In the genomic region with DNA sequence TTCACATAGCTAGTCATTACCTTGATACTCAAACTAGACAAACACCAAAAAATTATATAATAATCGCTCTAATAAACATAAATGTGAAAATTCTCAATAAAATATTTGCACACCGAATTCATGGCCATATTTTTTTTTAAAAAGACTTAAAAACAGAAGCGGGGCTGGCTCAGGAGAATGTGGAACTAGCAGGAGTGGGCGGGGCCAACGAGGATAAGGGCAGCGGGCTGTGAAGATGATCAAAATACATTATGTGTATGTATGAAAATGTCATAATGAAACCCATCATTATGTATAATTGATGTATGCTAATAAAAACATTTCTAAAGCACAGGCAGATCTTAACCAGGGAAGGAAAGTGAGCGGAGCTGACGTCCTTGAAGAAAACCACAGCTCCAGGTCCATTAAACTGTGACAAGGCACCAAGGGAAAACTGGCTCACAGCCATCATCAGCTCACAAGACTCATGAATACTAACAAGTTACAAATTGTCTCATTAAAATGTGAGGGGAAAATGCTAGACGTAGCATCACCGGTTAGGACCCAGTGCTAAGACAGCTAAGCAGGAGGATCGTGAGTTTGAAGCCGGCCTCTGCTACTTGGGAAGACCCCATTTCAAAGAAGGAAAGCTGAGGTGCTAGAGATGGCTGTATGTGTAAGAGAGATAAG, we compare ENCODE assay signal across 17 mouse cellular contexts. TPM values are rescaled to one million over a fixed set of nuclear protein-coding genes. Genes with fewer than 3 reads are reported as not detected.
DNase-seq lines count a peak whose midpoint lies in the region; ATAC-seq and TF ChIP-seq lines count a peak whose summit lies in the region.
"Had no signal": no experiment of that assay in that cellular context is flagged by ENCODE, and none has a peak within 500 bp of the region (broad histone marks: within the 10 kb centered on the region; RNA-seq: fewer than 3 reads in every experiment).

No protein-coding gene starts in this region.

- peaks cover 18% of the 10 kb centered on the region for H3K4me1 ChIP-seq in kidney, embryonic 15.5 days
- H3K4me1 ChIP-seq in MEL (ENCODE audit: control insufficient read depth in 1 of 2, insufficient read depth in 2 of 2, low read length in 2 of 2) = no peaks in the 10 kb centered on the region
- peaks cover 13% of the 10 kb centered on the region for H3K4me1 ChIP-seq in forebrain, embryonic 14.5 days (ENCODE audit: control insufficient read depth, insufficient read depth, low read length)
- H3K4me1 ChIP-seq: heart, embryonic 15.5 days; intestine, embryonic 15.5 days; stomach, embryonic 15.5 days had no signal

- no peak overlapping the region for H3K4me3 ChIP-seq in kidney, embryonic 15.5 days (replicated peaks)
- H3K4me3 ChIP-seq in MEL (ENCODE audit: control insufficient read depth in 1 of 2, insufficient read depth in 1 of 2, low read depth in 2 of 2, low read length in 2 of 2) = no peak overlapping the region
- H3K4me3 ChIP-seq in forebrain, embryonic 14.5 days (ENCODE audit: low read depth, low read length) = no peak overlapping the region
- H3K4me3 ChIP-seq: gastrocnemius, adult 2 months; heart, embryonic 15.5 days; hindbrain, embryonic 10.5 days; intestine, embryonic 15.5 days; limb, embryonic 13.5 days; stomach, embryonic 15.5 days had no signal

- intact Hi-C loops in left cerebral cortex, postnatal 10 days (cut with DNase I) = no loop called here

- H3K79me2 ChIP-seq in MEL (ENCODE audit: control insufficient read depth, insufficient read depth, low read length, poor library complexity) = no peaks in the 10 kb centered on the region

- no peak for TF ChIP-seq POLR2A in MEL (IDR thresholded peaks at IDR 0.05; ENCODE audit: control insufficient read depth in 1 of 2, insufficient read depth in 1 of 2, low read depth in 1 of 2, low read length in 2 of 2, poor library complexity in 1 of 2)

- no peaks in the 10 kb centered on the region for H3K36me3 ChIP-seq in kidney, embryonic 15.5 days
- no peaks in the 10 kb centered on the region for H3K36me3 ChIP-seq in MEL (ENCODE audit: control insufficient read depth in 1 of 2, insufficient read depth in 2 of 2, low read length in 2 of 2)
- no peaks in the 10 kb centered on the region for H3K36me3 ChIP-seq in forebrain, embryonic 14.5 days (ENCODE audit: control insufficient read depth, insufficient read depth, low read length)
- H3K36me3 ChIP-seq: heart, embryonic 15.5 days; intestine, embryonic 15.5 days; limb, embryonic 13.5 days; stomach, embryonic 15.5 days had no signal

- H3K27ac ChIP-seq in kidney, embryonic 15.5 days = no peak overlapping the region
- no peak overlapping the region for H3K27ac ChIP-seq in MEL (ENCODE audit: control insufficient read depth, low read depth, low read length)
- no peak overlapping the region for H3K27ac ChIP-seq in forebrain, embryonic 14.5 days (ENCODE audit: low read depth, low read length)
- H3K27ac ChIP-seq: gastrocnemius, adult 2 months; heart, embryonic 15.5 days; hindbrain, embryonic 10.5 days; intestine, embryonic 15.5 days; limb, embryonic 13.5 days; liver, embryonic 14.5 days; stomach, embryonic 15.5 days had no signal

- H3K27me3 ChIP-seq in kidney, embryonic 15.5 days = peaks cover 16% of the 10 kb centered on the region; the same call in 1 of the 2 replicates
- peaks cover 4 to 13% of the 10 kb centered on the region in 2 experiments for H3K27me3 ChIP-seq in MEL (ENCODE audit: control insufficient read depth in 1 of 2, insufficient read depth in 2 of 2, low read length in 2 of 2)
- no peaks in the 10 kb centered on the region for H3K27me3 ChIP-seq in forebrain, embryonic 14.5 days (replicated peaks; ENCODE audit: control insufficient read depth, insufficient read depth, low read length)
- H3K27me3 ChIP-seq: intestine, embryonic 15.5 days; stomach, embryonic 15.5 days had no signal

- TF ChIP-seq EP300 in MEL (IDR thresholded peaks at IDR 0.05; ENCODE audit: low read depth in 1 of 2, low read length in 2 of 2) = no peak

- H3K4me2 ChIP-seq in kidney, embryonic 15.5 days = no peak overlapping the region
- H3K4me2 ChIP-seq in forebrain, embryonic 14.5 days (ENCODE audit: low read length) = no peak overlapping the region
- H3K4me2 ChIP-seq: heart, embryonic 15.5 days; intestine, embryonic 15.5 days; limb, embryonic 13.5 days; stomach, embryonic 15.5 days had no signal

- no peaks in the 10 kb centered on the region for H3K9me3 ChIP-seq in kidney, embryonic 15.5 days (replicated peaks)
- no peaks in the 10 kb centered on the region for H3K9me3 ChIP-seq in MEL (replicated peaks; ENCODE audit: insufficient read depth, low read length)
- H3K9me3 ChIP-seq in forebrain, embryonic 14.5 days (replicated peaks; ENCODE audit: control insufficient read depth, low read length) = no peaks in the 10 kb centered on the region
- H3K9me3 ChIP-seq: heart, embryonic 15.5 days; hindbrain, embryonic 10.5 days; intestine, embryonic 15.5 days; limb, embryonic 13.5 days; stomach, embryonic 15.5 days had no signal

- no peak overlapping the region for H3K9ac ChIP-seq in kidney, embryonic 15.5 days
- H3K9ac ChIP-seq in MEL (ENCODE audit: control insufficient read depth, low read depth, low read length, poor library complexity, severe bottlenecking) = no peak overlapping the region
- no peak overlapping the region for H3K9ac ChIP-seq in forebrain, embryonic 14.5 days (ENCODE audit: low read length)
- H3K9ac ChIP-seq: heart, embryonic 15.5 days; intestine, embryonic 15.5 days; limb, embryonic 13.5 days; liver, embryonic 14.5 days; stomach, embryonic 15.5 days had no signal

- no peak for TF ChIP-seq CTCF in MEL (IDR thresholded peaks at IDR 0.05 in 2 of 3, conservative IDR thresholded peaks at IDR 0.05 in 1 of 3; ENCODE audit: control insufficient read depth in 1 of 3, insufficient read depth in 1 of 3, low read depth in 2 of 3, low read length in 3 of 3, poor library complexity in 1 of 3, severe bottlenecking in 1 of 3)

- TF ChIP-seq RAD21 in MEL (IDR thresholded peaks at IDR 0.05; ENCODE audit: low read depth, low read length) = no peak

- WGBS in kidney, embryonic 15.5 days = 85% methylated on average over 12 of the region's 12 CpGs
- WGBS in forebrain, embryonic 14.5 days = 47% methylated on average over 12 of the region's 12 CpGs

- DNase-seq in kidney, adult 18-20 months = peak; percentile 10
- peak; percentile 57 for DNase-seq in MEL (ENCODE audit: low read depth, low spot score)
- DNase-seq in forebrain, embryonic 14.5 days (ENCODE audit: low spot score) = peak; percentile 93
- peak; percentile 37 for DNase-seq in kidney, postnatal 14 days
- no peak for DNase-seq in left cerebral cortex, postnatal 10 days (ENCODE audit: extremely low spot score in 1 of 2, low spot score in 2 of 2)
- no peak for DNase-seq in retina, embryonic 14.5 days (ENCODE audit: low spot score)
- DNase-seq: cerebellum, adult 9-11 months; gastrocnemius, adult 2 months; spleen, adult 18-20 months had no signal

- no peak for ATAC-seq in kidney, embryonic 15.5 days (replicated peaks; ENCODE audit: low FRiP score)
- ATAC-seq in forebrain, embryonic 14.5 days = peak; percentile 76
- ATAC-seq: intestine, embryonic 15.5 days; lung, postnatal 0 days had no signal

TF ChIP-seq in MEL, 35 proteins besides CTCF, POLR2A, EP300 and RAD21:
- TF ChIP-seq MAFK (IDR thresholded peaks at IDR 0.05; ENCODE audit: borderline replicate concordance, low read depth, low read length) (no peak), ZNF384 (IDR thresholded peaks at IDR 0.05; ENCODE audit: low read depth, low read length) (peak; percentile 54; the same call in 1 of the 2 replicates)

RNA-seq across cellular contexts. Expression of a gene that starts 33.8 kb away (rescaled TPM):
- polyA plus RNA-seq in kidney, embryonic 15.5 days (2015; fragmentation: Nextera tagmentation; extraction: Ambion mirVana) = 6.1 and 6.3 TPM in 2 replicates
- total RNA-seq in MEL (2012; rRNA removed) = 0.04 TPM in 1 of 2 replicates, not detected in the other
- polyA plus RNA-seq in MEL (2012; ENCODE audit: insufficient read depth in 1 of 2, insufficient read length in 2 of 2, low read depth in 1 of 2, low replicate concordance in 2 of 2, missing spikeins in 1 of 2) = under 1 TPM in 1 of 2 experiments, not detected in 1; 0.04 TPM
- polyA plus RNA-seq in forebrain, embryonic 14.5 days (2014; fragmentation: Nextera tagmentation; extraction: Ambion mirVana) = 13.5 and 22.5 TPM in 2 replicates
- total RNA-seq in left cerebral cortex, postnatal 10 days (2021) = 10 to 100 TPM; 55.1 to 57.2 TPM

Comparison
In these comparisons a context has a peak if more than half of its experiments do, and no peak if none do; other contexts are left out.
1. DNase-seq: peak in kidney, adult 18-20 months (single experiment), MEL (single experiment), forebrain, embryonic 14.5 days (single experiment) and kidney, postnatal 14 days (single experiment); none in left cerebral cortex, postnatal 10 days (0 of 2) and retina, embryonic 14.5 days (single experiment).